In genomic region chr7:134227773-134228455, GRCm38 (mm10) we compare ENCODE assay signal across 8 mouse cellular contexts. TPM values are rescaled to one million over a fixed set of nuclear protein-coding genes. Genes with fewer than 3 reads are reported as not detected.
DNase-seq lines count a peak whose midpoint lies in the region; ATAC-seq lines count a peak whose summit lies in the region.

No protein-coding gene starts in this region.

- peaks cover 42% of the 10 kb centered on the region for H3K4me1 ChIP-seq in midbrain, embryonic 10.5 days
- peaks cover 19% of the 10 kb centered on the region for H3K4me1 ChIP-seq in midbrain, embryonic 15.5 days

- peak overlapping the region; percentile 35 for H3K27ac ChIP-seq in midbrain, embryonic 10.5 days (replicated peaks)
- no peak overlapping the region for H3K27ac ChIP-seq in midbrain, embryonic 15.5 days

- H3K4me3 ChIP-seq in midbrain, embryonic 10.5 days = 0 out of 2 replicates have a peak overlapping the region, but pooled peaks have one; percentile 4
- H3K4me3 ChIP-seq in midbrain, embryonic 15.5 days = no peak overlapping the region

- WGBS in midbrain, embryonic 10.5 days = 42% methylated on average over 13 of the region's 13 CpGs
- 39% methylated on average over 13 of the region's 13 CpGs for WGBS in midbrain, embryonic 15.5 days

- H3K27me3 ChIP-seq in midbrain, embryonic 10.5 days (ENCODE audit: low read depth, poor library complexity, severe bottlenecking) = peaks cover 32% of the 10 kb centered on the region
- H3K27me3 ChIP-seq in midbrain, embryonic 15.5 days (replicated peaks) = peaks cover 8% of the 10 kb centered on the region

- H3K9ac ChIP-seq in midbrain, embryonic 15.5 days = no peak overlapping the region

- ATAC-seq in midbrain, embryonic 15.5 days (replicated peaks) = no peak
- ATAC-seq in monocyte, adult 5-6 weeks (replicated peaks; ENCODE audit: insufficient number of reproducible peaks, low FRiP score, low TSS enrichment, poor library complexity, severe bottlenecking) = no peak

- H3K9me3 ChIP-seq in midbrain, embryonic 10.5 days (replicated peaks) = no peaks in the 10 kb centered on the region
- H3K9me3 ChIP-seq in midbrain, embryonic 15.5 days = no peaks in the 10 kb centered on the region

- no peaks in the 10 kb centered on the region for H3K36me3 ChIP-seq in midbrain, embryonic 10.5 days
- H3K36me3 ChIP-seq in midbrain, embryonic 15.5 days (replicated peaks) = no peaks in the 10 kb centered on the region

- no peak overlapping the region for H3K4me2 ChIP-seq in midbrain, embryonic 15.5 days

- peak; percentile 32 for DNase-seq in adrenal gland, postnatal 14 days
- DNase-seq in adrenal gland, postnatal 4 days (ENCODE audit: low spot score in 2 of 2) = no peak
- DNase-seq in midbrain, embryonic 10.5 days (ENCODE audit: low spot score) = peak; percentile 38
- DNase-seq in kidney, postnatal 36 days = peak; percentile 43 to 54
- peak; percentile 83 for DNase-seq in retina, postnatal 1 day
- DNase-seq in frontal cortex, postnatal 25 days (ENCODE audit: low spot score in 2 of 2) = no peak

RNA-seq across cellular contexts. Expression of gene Adam12, which starts 4.0 kb away (rescaled TPM):
- total RNA-seq in adrenal gland, postnatal 14 days (2021) = 20.6 and 25.0 TPM in 2 replicates
- 10 to 100 TPM; 24.4 to 26.3 TPM for total RNA-seq in adrenal gland, postnatal 4 days (2021)
- 0.86 TPM in 2 replicates for polyA plus RNA-seq in midbrain, embryonic 10.5 days (2016; fragmentation: Nextera tagmentation; extraction: Ambion mirVana)
- polyA plus RNA-seq in midbrain, embryonic 15.5 days (2015; fragmentation: Nextera tagmentation; extraction: Ambion mirVana) = 2.8 and 5.4 TPM in 2 replicates
- total RNA-seq in monocyte, adult 5-6 weeks (2017) = not detected in 3 replicates

Comparison
In these comparisons a context has a peak if more than half of its experiments do, and no peak if none do; other contexts are left out.
1. DNase-seq: peak in adrenal gland, postnatal 14 days (single experiment), midbrain, embryonic 10.5 days (single experiment), kidney, postnatal 36 days (2 of 2) and retina, postnatal 1 day (single experiment); none in adrenal gland, postnatal 4 days (0 of 2) and frontal cortex, postnatal 25 days (0 of 2).
2. RNA of gene Adam12, which starts 4.0 kb away (total RNA-seq): 24.4 to 26.3 TPM in adrenal gland, postnatal 4 days and 20.6 to 25.0 TPM in adrenal gland, postnatal 14 days; not detected in monocyte, adult 5-6 weeks; every median in the first group is over 10 times any median in the second.